Mouse (Mus musculus) liver, postnatal 0 days (tissue): ENCODE measurements around the gene Tnpo3. TPM values are rescaled to one million over a fixed set of nuclear protein-coding genes. Genes with fewer than 3 reads are reported as not detected.
"Not testable (repeated sequence)": the region's sequence is repeated elsewhere in the genome, so short reads cannot be mapped to it uniquely, and the experiment has no call there.

Experiments
- ATAC-seq: fragments of 200-750 bp; cut with Nextera tagmentation; 2 replicates; pipeline ENCODE4 v1.8.0; 2017; ENCODE audit warnings: mild to moderate bottlenecking, moderate library complexity
- DNase-seq: peaks from one replicate; pipeline ENCODE4 v3.0.0-alpha.2; 2016
- H3K27ac ChIP-seq: fragments of 300-500 bp; sonication (generic); 2 replicates; pipeline ENCODE4 v1.5.1; 2014; ENCODE audit warnings: antibody characterized with exemption, moderate library complexity, mild to moderate bottlenecking, low read depth
- H3K27me3 ChIP-seq: fragments of 300-500 bp; sonication (generic); 2 replicates; pipeline ENCODE4 v1.6.1; 2014; ENCODE audit warnings: low read length, control low read depth, mixed read lengths; ENCODE audit not compliant: insufficient read depth
- H3K36me3 ChIP-seq: fragments of 300-500 bp; sonication (generic); replicated peaks from 2 replicates; pipeline ENCODE4 v1.6.1; 2014; ENCODE audit warnings: mild to moderate bottlenecking, control low read depth, low read length, moderate library complexity, mixed read lengths; ENCODE audit not compliant: insufficient read depth
- H3K4me1 ChIP-seq: fragments of 300-500 bp; sonication (generic); 2 replicates; pipeline ENCODE4 v1.6.1; 2014; ENCODE audit warnings: antibody characterized with exemption, mild to moderate bottlenecking, control low read depth; ENCODE audit not compliant: insufficient read depth
- H3K4me2 ChIP-seq: fragments of 300-500 bp; sonication (generic); 2 replicates; pipeline ENCODE4 v1.6.1; 2014; ENCODE audit warnings: low read depth, mild to moderate bottlenecking, low read length, moderate library complexity, mixed read lengths
- H3K4me3 ChIP-seq: fragments of 300-500 bp; sonication (generic); 2 replicates; pipeline ENCODE4 v1.5.1; 2014; ENCODE audit warnings: low read depth, low read length
- H3K9ac ChIP-seq: fragments of 300-500 bp; sonication (generic); replicated peaks from 2 replicates; pipeline ENCODE4 v1.6.1; 2014; ENCODE audit warnings: mild to moderate bottlenecking, moderate library complexity
- H3K9me3 ChIP-seq: fragments of 300-500 bp; sonication (generic); 2 replicates; pipeline ENCODE4 v1.6.1; 2016; ENCODE audit warnings: mild to moderate bottlenecking, control low read depth, low read length, mixed read lengths
- CTCF ChIP-seq: sonication (generic); IDR thresholded peaks from 2 replicates; pipeline ENCODE4 v1.5.1; 2016; ENCODE audit warnings: antibody characterized with exemption, low read depth
- EP300 ChIP-seq: IDR thresholded peaks from 2 replicates; pipeline ENCODE4 v1.6.1; 2016; ENCODE audit warnings: antibody characterized with exemption, low read depth, mild to moderate bottlenecking
- whole genome bisulfite sequencing: fragments of 180-500 bp; shearing (Covaris S2); extraction: QIAGEN DNeasy Blood & Tissue Kit; methylation state at CpG from one replicate; pipeline ENCODE4 v1.1.7; 2014; ENCODE audit not compliant: insufficient replicate concordance; 5-methylcytosine and 5-hydroxymethylcytosine counted together
- polyA plus RNA-seq: library from polyadenylated mRNA; unstranded; fragments of >200 nt; fragmentation: Nextera tagmentation; extraction: Ambion mirVana; gene quantifications from 2 replicates; pipeline ENCODE4 v1.2.1, GENCODE M21; 2015

The Tnpo3 gene
- polyA plus RNA-seq, 1 experiment from 2014 or later: 20.4 TPM

- Histone ChIP-seq H3K9ac (no peak overlapping the region), H3K9me3 (no peaks in the 10 kb centered on the region), H3K36me3 (no peaks in the 10 kb centered on the region), H3K27me3 (no peaks in the 10 kb centered on the region), H3K4me3 (no peak overlapping the region), H3K4me2 (peak overlapping the region; percentile 47), H3K4me1 (no peaks in the 10 kb centered on the region), H3K27ac (no peak overlapping the region)
- ATAC-seq: no peak
- DNase-seq: no peak
- TF ChIP-seq CTCF (no peak), EP300 (no peak)
- WGBS: 55% methylated on average over 17 of the region's 17 CpGs
Measured at GRCm38 (mm10) chr6:29620840-29621543, 11.3 kb upstream of the Tnpo3 start.

DNA sequence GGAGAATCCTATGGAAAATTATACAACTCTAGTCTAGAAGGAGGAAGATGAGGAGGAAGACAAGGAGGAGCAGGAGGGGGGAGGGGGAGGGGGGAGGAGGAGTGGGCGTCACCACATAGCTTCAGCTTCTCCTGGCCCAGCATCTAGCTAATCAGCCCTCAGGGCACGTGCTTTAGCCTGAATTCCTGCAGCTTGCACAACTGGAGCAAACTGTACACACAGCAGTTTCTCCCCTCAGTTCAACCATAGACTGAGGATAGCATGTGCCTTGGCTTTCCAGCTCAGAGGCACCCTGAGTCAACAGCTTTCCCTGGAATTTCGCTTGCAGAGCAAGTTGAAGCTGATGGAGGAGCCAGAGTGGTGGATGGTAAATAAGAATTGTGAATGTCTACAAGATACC, 10.5 kb upstream of the Tnpo3 start:
- Histone ChIP-seq H3K4me1 (no peaks in the 10 kb centered on the region), H3K9me3 (no peaks in the 10 kb centered on the region), H3K27me3 (no peaks in the 10 kb centered on the region), H3K4me2 (no peak overlapping the region), H3K4me3 (no peak overlapping the region), H3K36me3 (no peaks in the 10 kb centered on the region), H3K9ac (no peak overlapping the region), H3K27ac (no peak overlapping the region)
- TF ChIP-seq CTCF: no peak
- no peak for TF ChIP-seq EP300
- no peak for ATAC-seq
- no peak for DNase-seq
- 34% methylated on average over 3 of the region's 3 CpGs for WGBS

GRCm38 (mm10) chr6:29610020-29610640, 443 bp upstream of the Tnpo3 start:
- Histone ChIP-seq H3K9ac (peak overlapping the region; percentile 99), H3K4me3 (peak overlapping the region; percentile 99), H3K4me2 (peak overlapping the region; percentile 88), H3K27ac (peak overlapping the region; percentile 97)
- not testable (repeated sequence) for H3K9me3 ChIP-seq, H3K36me3 ChIP-seq, DNase-seq, H3K27me3 ChIP-seq, H3K4me1 ChIP-seq
- ATAC-seq: peak; percentile 13
- TF ChIP-seq EP300: peak; percentile 4; the same call in 1 of the 2 replicates
- 21% methylated on average over 13 of the region's 13 CpGs for WGBS

DNA sequence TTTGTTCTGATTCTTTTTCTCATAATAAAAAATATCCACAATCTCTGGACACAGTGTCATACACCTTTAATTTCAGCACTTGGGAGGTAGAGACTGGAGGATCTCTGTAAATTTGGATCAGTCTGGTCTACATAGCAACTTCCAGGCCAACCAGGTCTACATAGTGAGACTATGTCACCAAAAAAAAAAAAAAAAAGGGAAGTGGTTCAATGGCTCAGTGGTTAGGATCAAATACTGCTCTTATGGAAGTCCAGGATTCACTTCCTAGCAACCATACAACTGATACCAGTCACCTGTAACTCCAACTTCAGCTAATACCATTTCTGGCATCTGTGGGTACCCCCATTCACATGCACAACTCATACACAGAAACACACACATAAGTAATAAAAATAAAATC, 9.5 kb downstream of the Tnpo3 start:
- no peaks in the 10 kb centered on the region for H3K9me3 ChIP-seq
- H3K27ac ChIP-seq: no peak overlapping the region
- H3K27me3 ChIP-seq: no peaks in the 10 kb centered on the region
- no peak for ATAC-seq
- no peak for DNase-seq
- H3K9ac ChIP-seq: no peak overlapping the region
- no peaks in the 10 kb centered on the region for H3K4me1 ChIP-seq
- H3K4me3 ChIP-seq: no peak overlapping the region
- 0 out of 2 replicates have a peak, but pooled peaks cover 3% of the 10 kb centered on the region for H3K36me3 ChIP-seq
- H3K4me2 ChIP-seq: no peak overlapping the region
- TF ChIP-seq EP300 (no peak), CTCF (no peak)

DNA sequence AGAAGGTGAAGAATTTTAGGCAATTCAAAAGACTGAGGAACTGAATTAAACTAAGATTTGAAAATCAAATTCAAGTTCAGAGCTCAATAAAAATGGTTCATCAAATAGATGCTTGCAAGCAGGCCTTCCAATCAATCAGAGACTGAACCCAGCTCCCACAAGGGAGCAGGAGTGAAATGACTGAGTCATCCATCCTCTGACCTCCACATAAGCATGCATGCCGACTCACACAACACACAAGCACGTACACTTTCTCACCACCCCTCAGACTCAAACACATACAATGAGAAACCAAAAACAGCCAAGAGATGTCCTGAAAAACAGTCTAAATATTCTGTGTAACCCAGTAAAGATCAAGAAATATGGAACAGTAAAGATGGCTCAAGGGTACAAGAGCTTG, 14.0 kb downstream of the Tnpo3 start:
- no peaks in the 10 kb centered on the region for H3K9me3 ChIP-seq
- H3K4me2 ChIP-seq: no peak overlapping the region
- no peaks in the 10 kb centered on the region for H3K4me1 ChIP-seq
- H3K9ac ChIP-seq: no peak overlapping the region
- 81% methylated on average over 2 of the region's 2 CpGs for WGBS
- DNase-seq (no peak), ATAC-seq (no peak)
- H3K27me3 ChIP-seq: no peaks in the 10 kb centered on the region
- H3K4me3 ChIP-seq: no peak overlapping the region
- TF ChIP-seq CTCF (no peak), EP300 (no peak)
- H3K27ac ChIP-seq: no peak overlapping the region
- 0 out of 2 replicates have a peak, but pooled peaks cover 3% of the 10 kb centered on the region for H3K36me3 ChIP-seq

DNA sequence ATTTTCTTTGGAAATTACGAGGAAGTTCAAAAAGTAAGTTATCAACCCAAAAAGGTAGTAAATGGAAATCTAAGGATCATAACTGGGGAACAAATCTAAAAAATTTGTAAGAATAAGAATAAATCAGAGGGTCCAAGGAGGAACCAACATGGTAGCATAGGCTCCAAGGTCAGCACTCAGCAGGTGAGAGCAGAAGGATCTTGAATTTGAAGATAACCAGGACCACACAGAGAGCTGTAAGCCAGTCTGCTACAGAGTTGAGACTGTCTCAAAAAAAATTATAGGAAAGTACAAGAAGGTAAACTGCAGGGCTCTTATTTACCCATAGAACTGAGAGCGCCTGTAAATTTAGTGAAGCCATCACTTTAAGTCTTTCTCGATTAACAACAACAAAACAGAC, 28.5 kb downstream of the Tnpo3 start:
- H3K4me1 ChIP-seq: no peaks in the 10 kb centered on the region
- DNase-seq (no peak), ATAC-seq (no peak)
- TF ChIP-seq CTCF: no peak
- TF ChIP-seq EP300: no peak
- H3K36me3 ChIP-seq: peaks cover 61% of the 10 kb centered on the region
- no peak overlapping the region for H3K4me3 ChIP-seq
- no peaks in the 10 kb centered on the region for H3K9me3 ChIP-seq
- no peak overlapping the region for H3K4me2 ChIP-seq
- WGBS: 87% methylated on average over 3 of the region's 3 CpGs
- H3K9ac ChIP-seq: no peak overlapping the region
- H3K27me3 ChIP-seq: no peaks in the 10 kb centered on the region
- no peak overlapping the region for H3K27ac ChIP-seq
